Mouse (Mus musculus) right cerebral cortex, postnatal 14 days (tissue): ENCODE data around the gene Ttll6.
"Not testable (repeated sequence)": the region's sequence is repeated elsewhere in the genome, so short reads cannot be mapped to it uniquely, and the experiment has no call there.

Experiments used
- DNase-seq: peaks from one replicate; pipeline ENCODE4 v3.0.0; 2022

Gene Ttll6

DNA sequence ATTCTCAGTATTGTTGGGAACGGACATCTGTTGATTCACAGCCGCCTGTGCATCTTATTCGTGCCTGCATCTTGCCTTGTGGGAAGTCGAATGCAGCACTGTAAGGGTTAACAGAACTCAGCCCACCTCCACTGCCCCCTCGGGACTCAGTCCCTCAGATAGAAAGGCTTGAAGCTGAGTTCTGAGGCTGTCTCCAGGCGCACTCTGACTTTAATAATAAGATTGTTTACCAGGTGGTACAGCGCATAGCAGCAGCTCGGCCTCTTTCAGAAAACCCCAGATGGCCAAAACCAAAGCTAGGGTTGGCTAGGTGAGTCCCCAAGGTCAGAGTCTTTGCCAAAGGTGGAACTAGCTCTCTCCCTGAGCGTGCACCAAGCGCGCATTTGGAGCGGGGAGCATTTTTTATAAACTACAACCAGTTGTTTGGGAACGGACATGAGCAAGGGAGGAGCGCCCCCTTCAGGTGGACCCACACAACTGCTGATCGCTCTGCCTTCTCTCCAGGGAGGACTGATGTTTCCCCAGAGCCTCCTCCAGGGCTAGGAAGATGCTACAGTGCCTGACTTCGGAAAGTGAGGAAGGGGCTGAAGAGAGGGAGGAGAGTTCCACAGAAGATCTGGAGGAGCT, at the start of gene Ttll6:
TSS of gene Ttll6 (plus strand) at position 548 of the 627 bp plus-strand sequence.
- peak; percentile 63 for DNase-seq

DNA sequence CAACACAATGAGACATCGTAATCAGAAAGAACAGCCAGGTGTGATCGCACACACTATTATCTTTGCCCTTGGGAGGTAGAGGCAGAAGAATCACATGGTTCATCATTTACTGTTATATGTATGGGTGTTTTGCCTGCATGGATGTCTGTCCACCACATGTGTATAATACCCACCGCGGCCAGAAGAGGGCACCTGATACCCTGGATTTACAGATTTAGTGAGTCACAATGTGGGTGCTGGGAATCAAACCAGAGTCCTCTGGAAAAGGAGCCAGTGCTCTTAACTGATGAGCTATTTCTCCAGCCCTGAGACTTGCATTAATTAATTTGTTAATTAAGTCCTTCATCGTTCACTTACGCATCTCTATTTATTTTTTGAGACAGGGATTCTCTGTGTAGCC, 45.6 kb upstream of the Ttll6 start:
- DNase-seq: no peak

GRCm38 (mm10) chr11:96091073-96091472, 42.5 kb upstream of the Ttll6 start:
- no peak for DNase-seq

- DNase-seq: no peak
Measured at GRCm38 (mm10) chr11:96092674-96093291, 40.8 kb upstream of the Ttll6 start.

DNA sequence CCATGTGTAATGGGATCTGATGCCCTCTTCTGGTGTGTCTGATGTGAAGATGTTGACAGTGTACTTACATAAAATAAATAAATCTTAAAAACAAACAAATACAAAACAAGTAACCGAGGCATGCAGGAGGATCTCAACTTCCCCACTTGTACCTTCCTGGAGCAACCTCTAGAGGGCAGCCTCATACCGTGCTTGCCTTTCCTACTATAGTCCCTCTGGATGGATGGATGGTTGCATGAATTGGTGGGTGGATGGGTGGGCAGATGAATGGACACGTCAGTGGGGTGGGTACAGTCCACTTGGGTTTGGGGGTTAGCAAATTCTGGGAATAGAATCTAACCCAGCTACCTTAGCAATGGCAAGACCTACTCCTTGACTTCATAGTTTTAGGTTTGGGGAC, 40.2 kb upstream of the Ttll6 start:
- DNase-seq: peak; percentile 19

- DNase-seq: no peak
Measured at GRCm38 (mm10) chr11:96108376-96108775, 25.2 kb upstream of the Ttll6 start.

DNA sequence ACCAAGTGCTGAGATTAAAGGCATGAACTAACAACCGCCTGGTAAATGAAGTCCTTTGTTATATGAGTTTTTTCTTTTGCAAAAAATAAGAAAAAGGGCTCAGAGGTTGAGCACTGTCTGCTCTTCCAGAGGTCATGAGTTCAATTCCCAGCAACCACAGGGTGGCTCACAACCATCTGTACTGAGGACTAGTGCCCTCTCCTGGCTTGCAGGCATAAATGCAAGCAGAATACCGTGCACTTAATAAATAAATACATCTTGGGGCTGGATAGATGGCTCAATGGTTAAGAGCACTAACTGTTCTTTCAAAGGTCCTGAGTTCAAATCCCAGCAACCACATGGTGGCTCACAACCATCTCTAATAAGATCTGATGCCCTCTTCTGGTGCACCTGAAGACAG, 22.6 kb upstream of the Ttll6 start:
- not testable (repeated sequence) for DNase-seq

GRCm38 (mm10) chr11:96111751-96112150, 21.8 kb upstream of the Ttll6 start, which contains the start of gene Calcoco2:
TSS of gene Calcoco2 (minus strand) at chr11:96111964.
- no peak for DNase-seq

- no peak for DNase-seq
Measured at GRCm38 (mm10) chr11:96114077-96114476, 19.5 kb upstream of the Ttll6 start.

- no peak for DNase-seq
Measured at GRCm38 (mm10) chr11:96115416-96115815, 18.2 kb upstream of the Ttll6 start.

- DNase-seq: no peak
Measured at GRCm38 (mm10) chr11:96116116-96116515, 17.5 kb upstream of the Ttll6 start.

DNA sequence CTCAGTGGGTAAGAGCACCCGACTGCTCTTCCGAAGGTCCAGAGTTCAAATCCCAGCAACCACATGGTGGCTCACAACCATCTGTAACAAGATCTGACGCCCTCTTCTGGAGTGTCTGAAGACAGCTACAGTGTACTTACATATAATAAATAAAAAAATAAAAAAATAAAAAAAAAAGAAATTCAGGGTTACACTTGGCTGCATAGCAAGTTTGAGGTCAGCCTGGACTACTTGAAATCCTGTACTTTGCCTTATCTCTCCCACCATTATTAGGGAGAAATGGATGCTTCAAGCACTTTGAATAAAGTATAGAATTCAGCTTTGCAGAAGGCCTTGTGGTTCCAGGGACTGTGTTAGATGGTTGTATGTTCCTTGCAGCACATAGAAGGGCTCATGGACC, 16.7 kb upstream of the Ttll6 start:
- not testable (repeated sequence) for DNase-seq

DNA sequence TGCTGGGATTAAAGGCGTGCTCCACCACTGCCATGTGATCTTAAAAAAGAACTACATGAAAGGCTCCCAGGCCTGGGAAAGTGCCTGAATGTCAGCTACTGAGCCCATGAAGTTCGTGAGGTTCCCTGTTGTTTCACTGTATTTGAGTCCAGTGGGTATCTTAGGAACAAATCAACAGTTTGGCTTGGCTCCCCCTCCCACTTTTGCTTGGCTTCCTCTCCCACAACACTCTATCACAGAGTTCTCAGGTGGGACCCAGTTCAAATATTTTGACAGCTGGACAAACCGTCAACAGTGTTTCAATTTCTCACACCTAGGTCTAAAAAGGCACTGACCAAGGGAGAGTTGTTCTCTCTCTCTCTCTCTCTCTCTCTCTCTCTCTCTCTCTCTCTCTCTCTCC, 14.2 kb upstream of the Ttll6 start:
- no peak for DNase-seq

GRCm38 (mm10) chr11:96122806-96123205, 10.8 kb upstream of the Ttll6 start:
- not testable (repeated sequence) for DNase-seq

DNA sequence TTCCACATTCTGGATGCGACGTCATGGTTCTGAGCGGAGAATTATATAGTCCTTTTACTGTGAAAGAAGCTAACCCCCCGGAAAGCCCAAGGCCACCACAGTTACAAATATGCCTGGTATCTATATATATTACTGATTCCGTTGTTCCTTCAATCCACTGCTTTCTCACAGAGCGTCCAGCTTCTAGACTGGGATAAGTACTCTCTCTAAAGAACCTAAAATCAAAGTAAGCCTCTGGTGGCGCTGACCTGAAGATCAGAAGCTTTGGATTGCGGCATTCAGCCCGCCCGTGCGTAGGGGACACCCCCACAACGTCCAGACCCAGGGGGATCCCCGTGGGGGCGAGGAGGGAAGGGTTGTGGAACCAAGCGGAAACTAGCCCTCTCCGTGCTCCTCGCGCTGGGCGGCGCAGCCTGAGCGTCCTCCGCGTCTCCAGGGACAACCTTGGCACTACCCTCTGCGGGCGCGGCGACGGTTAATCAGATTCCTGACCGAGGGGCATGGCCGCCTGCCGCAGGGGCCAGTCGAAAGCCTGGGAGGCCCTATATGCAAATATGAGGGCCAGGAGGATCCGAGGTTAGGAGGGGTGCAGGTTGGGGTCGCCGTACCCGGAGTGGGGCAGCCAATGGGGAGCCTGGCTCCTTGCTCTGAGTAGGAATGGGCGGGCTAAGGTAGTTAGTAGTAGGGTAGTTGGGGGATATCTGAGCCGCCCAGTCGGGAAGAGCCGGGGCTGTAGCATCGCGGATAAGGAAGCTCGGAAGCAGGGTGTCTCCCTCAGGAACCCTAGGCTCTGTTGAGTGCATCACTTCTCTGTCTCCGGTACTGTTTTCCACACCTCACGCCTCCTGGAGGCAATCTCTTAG, 9.3 kb upstream of the Ttll6 start:
- peak; percentile 13 for DNase-seq

- DNase-seq: no peak
Measured at GRCm38 (mm10) chr11:96130606-96131005, 3.0 kb upstream of the Ttll6 start.

GRCm38 (mm10) chr11:96135847-96136246, 2.3 kb downstream of the Ttll6 start:
- no peak for DNase-seq

DNA sequence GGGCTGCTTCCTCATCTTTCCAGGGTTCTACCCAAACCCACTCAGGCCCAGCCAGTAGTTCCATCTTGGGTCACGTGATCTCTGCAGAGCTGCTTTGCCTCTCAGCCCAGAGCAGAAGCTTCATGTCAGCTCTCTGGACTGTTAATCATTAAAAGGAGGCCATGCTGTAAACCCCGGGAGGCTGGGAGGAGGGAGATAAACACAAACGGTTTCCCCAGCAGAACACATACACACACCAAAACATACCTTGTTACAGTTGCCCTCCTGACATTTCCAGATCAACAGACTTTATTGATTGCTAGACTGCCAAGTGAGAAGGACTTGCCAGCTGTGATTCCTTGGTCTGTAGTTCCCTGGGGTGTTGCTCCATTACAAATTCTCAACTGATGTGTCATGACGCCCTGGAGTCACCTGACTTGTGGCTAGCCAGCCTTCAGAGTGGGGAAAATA, 7.2 kb downstream of the Ttll6 start:
- no peak for DNase-seq

GRCm38 (mm10) chr11:96143766-96144165, 10.2 kb downstream of the Ttll6 start:
- DNase-seq: no peak

- peak; percentile 77 for DNase-seq
Measured at GRCm38 (mm10) chr11:96145622-96146270, 12.2 kb downstream of the Ttll6 start.

DNA sequence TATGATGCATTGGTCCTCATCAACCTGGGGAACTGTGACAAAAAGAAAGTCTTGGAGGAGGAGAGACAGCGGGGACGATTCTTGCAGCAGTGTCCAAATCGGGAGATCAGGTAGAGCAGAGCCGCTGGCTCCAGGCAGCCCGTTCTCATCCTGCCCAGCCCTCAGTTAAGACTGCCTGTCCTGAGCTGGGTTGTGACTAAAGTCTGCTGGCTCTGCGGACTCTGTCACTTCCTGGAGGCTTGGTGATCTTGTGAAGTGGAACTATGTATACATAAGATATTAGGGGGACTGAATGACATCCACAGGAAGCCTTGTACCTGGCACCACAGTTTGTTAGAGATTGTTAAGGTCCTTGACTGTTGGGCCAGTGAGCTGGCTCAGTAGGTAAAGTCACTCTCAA, 13.9 kb downstream of the Ttll6 start:
- DNase-seq: no peak

DNA sequence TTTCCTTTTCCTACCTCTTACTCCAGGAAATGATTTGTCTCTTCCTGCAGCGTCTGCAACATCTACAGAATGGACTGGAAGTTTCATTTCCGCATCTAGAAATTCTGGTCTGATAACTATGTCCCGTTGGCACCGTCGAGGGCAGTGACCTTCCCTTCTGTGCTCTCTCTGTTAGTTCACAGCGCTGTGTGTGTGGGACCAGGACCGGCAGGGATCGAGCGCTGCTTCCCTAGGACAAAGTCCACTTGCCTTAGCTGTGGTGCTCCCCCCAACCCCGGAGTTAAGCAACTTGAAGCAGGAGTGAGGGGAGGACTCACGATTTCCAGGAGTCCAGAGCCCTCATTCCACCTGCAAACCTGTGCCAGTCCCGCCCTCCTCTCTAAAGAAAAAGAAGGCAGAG, 31.2 kb downstream of the Ttll6 start:
- no peak for DNase-seq

DNA sequence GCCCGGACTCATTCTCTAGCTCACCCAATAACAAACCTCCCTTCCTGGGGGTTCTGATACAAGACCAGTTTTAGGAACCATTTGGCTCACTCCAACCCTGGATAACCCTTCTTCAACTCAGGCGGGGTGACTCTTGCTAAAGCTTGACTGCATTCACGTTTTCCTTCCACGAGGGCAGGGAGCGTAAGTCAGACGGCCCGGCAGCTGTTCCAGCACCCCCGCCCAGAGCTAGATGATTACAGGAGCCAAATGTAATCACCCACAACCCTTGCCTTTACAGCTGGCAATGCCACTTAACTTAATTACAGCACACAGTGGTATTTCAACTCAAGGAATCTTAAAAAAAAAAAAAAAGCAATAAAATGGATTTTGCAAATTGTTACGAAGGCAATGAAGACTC, 34.5 kb downstream of the Ttll6 start:
- DNase-seq: no peak
